Mouse (Mus musculus): ENCODE results near the gene Gstm3.

- TF ChIP-seq TAL1 (IDR thresholded peaks at IDR 0.05; ENCODE audit: low read length) (no peak), GATA1 (IDR thresholded peaks at IDR 0.05; ENCODE audit: low read length) (no peak)
These were observed 51.2 kb downstream of the Gstm3 start for GRCm38 (mm10) chr3:107917783-107918408.

All from erythroblast, embryonic 14.5 days (primary cell).